Mouse (Mus musculus) midbrain, embryonic 14.5 days (tissue): ENCODE results near the gene Noc4l. TPM values are rescaled to one million over a fixed set of nuclear protein-coding genes. Genes with fewer than 3 reads are reported as not detected.

Experiments used
- ATAC-seq: fragments of 200-750 bp; cut with Nextera tagmentation; 2 replicates; pipeline ENCODE4 v1.8.0; 2017; ENCODE audit warnings: moderate number of reproducible peaks, moderate library complexity; ENCODE audit not compliant: low FRiP score, low TSS enrichment
- DNase-seq: peaks from one replicate; pipeline ENCODE4 v3.0.0-alpha.2; 2015
- H3K27ac ChIP-seq: fragments of 300-500 bp; sonication (generic); replicated peaks from 2 replicates; pipeline ENCODE4 v1.5.1; 2014; ENCODE audit warnings: mild to moderate bottlenecking, low read depth, low read length, moderate library complexity
- H3K27me3 ChIP-seq: fragments of 300-500 bp; sonication (generic); 2 replicates; pipeline ENCODE4 v1.6.1; 2014; ENCODE audit warnings: low read length, control low read depth, mixed read lengths; ENCODE audit not compliant: control insufficient read depth, insufficient read depth
- H3K36me3 ChIP-seq: fragments of 300-500 bp; sonication (generic); 2 replicates; pipeline ENCODE4 v1.6.1; 2014; ENCODE audit warnings: low read length, control low read depth; ENCODE audit not compliant: control insufficient read depth, insufficient read depth
- H3K4me1 ChIP-seq: fragments of 300-500 bp; sonication (generic); 2 replicates; pipeline ENCODE4 v1.6.1; 2014; ENCODE audit warnings: mild to moderate bottlenecking, antibody characterized with exemption, low read length, control low read depth; ENCODE audit not compliant: control insufficient read depth, insufficient read depth
- H3K4me2 ChIP-seq: fragments of 300-500 bp; sonication (generic); 2 replicates; pipeline ENCODE4 v1.6.1; 2014; ENCODE audit warnings: mild to moderate bottlenecking, low read length, moderate library complexity
- H3K4me3 ChIP-seq: fragments of 300-500 bp; sonication (generic); replicated peaks from 2 replicates; pipeline ENCODE4 v1.5.1; 2014; ENCODE audit warnings: low read depth, low read length
- H3K9ac ChIP-seq: fragments of 300-500 bp; sonication (generic); replicated peaks from 2 replicates; pipeline ENCODE4 v1.6.1; 2014; ENCODE audit warnings: mild to moderate bottlenecking, low read length, moderate library complexity
- H3K9me3 ChIP-seq: fragments of 300-500 bp; sonication (generic); 2 replicates; pipeline ENCODE4 v1.6.1; 2016; ENCODE audit warnings: low read length, control low read depth, mixed read lengths; ENCODE audit not compliant: control insufficient read depth
- WGBS: fragments of 180-500 bp; shearing (Covaris S2); extraction: QIAGEN DNeasy Blood & Tissue Kit; methylation state at CpG from one replicate; pipeline ENCODE4 v1.1.7; 2014; 5-methylcytosine and 5-hydroxymethylcytosine counted together
- polyA plus RNA-seq: library from polyadenylated mRNA; unstranded; fragments of >200 nt; fragmentation: Nextera tagmentation; extraction: Ambion mirVana; gene quantifications from 2 replicates; pipeline ENCODE4 v1.2.1, GENCODE M21; 2014

Noc4l gene
- polyA plus RNA-seq = 38.1 and 41.3 TPM in 2 replicates

DNA sequence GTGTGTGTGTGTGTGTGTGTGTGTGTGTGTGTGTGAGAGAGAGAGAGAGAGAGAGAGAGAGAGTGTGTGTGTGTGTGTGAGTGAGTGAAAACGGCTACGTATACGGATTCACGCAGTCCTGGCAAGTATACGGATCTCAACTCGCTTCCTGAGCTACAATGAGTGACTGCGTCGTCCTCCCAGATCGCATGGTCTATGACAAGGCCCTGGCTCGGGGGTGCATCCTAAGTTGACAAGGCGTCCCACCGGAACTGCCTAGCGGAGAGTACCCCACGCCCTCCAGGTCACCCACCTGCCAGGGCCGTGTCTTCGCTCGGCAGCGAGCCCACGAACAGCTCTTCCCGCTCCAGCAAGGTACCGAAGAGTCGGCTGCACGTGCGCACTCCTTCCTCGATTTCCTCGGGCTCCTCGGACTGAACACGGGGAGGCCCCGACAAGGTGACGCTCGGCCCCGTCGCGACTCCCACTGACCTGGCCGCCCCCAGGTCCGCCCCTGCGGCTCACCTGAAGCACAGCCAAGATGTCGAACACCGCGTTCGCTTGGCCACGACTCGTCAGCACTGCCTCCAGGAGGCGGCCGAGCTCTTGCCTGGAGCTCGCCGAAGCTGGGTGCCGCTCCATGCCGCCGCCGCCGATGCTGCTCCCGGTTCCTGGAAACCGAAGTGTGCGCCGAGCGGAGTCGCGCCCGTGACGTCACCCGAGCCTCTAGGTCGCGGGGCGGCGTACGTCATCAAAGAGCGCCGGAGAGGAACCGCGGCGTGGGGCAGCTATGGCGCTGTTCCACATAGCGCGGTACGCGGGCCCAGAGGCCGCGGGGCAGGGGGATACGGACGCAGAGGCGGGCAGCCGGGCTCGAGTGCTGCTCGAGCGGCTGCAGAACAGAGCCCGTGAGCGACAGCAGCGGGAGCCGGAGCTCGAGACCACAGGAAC lies at the start of gene Noc4l, which contains the start of gene Ddx51:
Noc4l (minus strand) TSS at position 699 of the 930 bp plus-strand sequence.
Ddx51 (plus strand) TSS at position 733 of the 930 bp plus-strand sequence.
- WGBS = under 1% methylated on average over 91 of the region's 91 CpGs
- Histone ChIP-seq H3K27me3 (no peaks in the 10 kb centered on the region), H3K4me2 (peak within 1 kb of the TSS; percentile 66), H3K9me3 (no peaks in the 10 kb centered on the region), H3K27ac (peak within 1 kb of the TSS; percentile 45; the same call in 1 of the 2 replicates), H3K36me3 (peaks cover 71% of the 10 kb centered on the region), H3K4me3 (peak within 1 kb of the TSS; percentile 96), H3K9ac (peak within 1 kb of the TSS; percentile 73), H3K4me1 (peaks cover 9% of the 10 kb centered on the region)
- ATAC-seq (peak; percentile 90), DNase-seq (peak; percentile 99)

DNA sequence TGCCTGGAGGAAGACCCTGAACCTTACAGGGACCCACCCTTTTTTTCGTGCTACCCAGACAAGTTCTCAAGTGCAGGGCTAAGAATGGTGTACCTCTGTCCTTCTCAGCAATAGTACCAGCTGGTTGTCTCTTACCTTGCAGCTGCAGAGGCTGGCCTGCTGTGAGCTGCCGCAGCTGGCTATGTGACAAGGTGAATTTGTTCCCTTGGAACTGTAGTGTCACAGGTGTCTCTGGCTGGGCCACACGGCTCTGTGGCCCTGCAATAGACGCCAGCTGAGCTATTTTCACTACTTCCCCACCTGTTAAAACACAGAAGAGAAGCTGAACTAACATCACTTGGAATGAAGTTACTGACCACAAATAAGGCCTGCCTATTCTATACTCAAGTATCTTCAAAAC lies 45.4 kb upstream of the Noc4l start:
- 93% methylated on average over 4 of the region's 4 CpGs for WGBS
- no peaks in the 10 kb centered on the region for H3K4me1 ChIP-seq
- H3K27ac ChIP-seq = no peak overlapping the region
- ATAC-seq = no peak
- no peak overlapping the region for H3K4me2 ChIP-seq
- H3K27me3 ChIP-seq = no peaks in the 10 kb centered on the region
- DNase-seq = no peak
- peaks cover 96% of the 10 kb centered on the region for H3K36me3 ChIP-seq
- no peaks in the 10 kb centered on the region for H3K9me3 ChIP-seq
- no peak overlapping the region for H3K9ac ChIP-seq
- no peak overlapping the region for H3K4me3 ChIP-seq

DNA sequence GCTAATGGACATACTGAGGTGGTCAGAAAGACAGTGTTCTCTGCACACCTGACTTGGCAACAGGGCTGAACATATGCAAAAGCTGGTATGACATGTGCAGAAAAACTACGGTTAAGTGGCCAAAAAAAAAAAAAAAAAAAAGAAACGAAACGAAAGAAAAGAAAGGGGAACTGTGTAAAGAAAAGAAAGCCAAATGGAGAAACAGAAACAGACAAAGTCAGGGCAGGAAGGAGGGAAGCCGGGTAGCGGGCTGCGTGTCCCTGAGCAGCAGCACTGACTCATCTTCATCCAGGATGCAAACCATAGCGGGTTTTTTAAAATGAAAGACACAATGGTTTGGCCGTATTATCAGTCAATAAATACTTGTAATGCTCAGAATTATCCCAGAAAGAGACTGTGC lies 28.8 kb upstream of the Noc4l start:
- no peaks in the 10 kb centered on the region for H3K9me3 ChIP-seq
- no peak overlapping the region for H3K4me2 ChIP-seq
- no peaks in the 10 kb centered on the region for H3K4me1 ChIP-seq
- 93% methylated on average over 8 of the region's 8 CpGs for WGBS
- no peak overlapping the region for H3K4me3 ChIP-seq
- DNase-seq (no peak), ATAC-seq (no peak)
- H3K36me3 ChIP-seq = peaks cover 94% of the 10 kb centered on the region
- no peak overlapping the region for H3K27ac ChIP-seq
- no peak overlapping the region for H3K9ac ChIP-seq
- H3K27me3 ChIP-seq = no peaks in the 10 kb centered on the region

DNA sequence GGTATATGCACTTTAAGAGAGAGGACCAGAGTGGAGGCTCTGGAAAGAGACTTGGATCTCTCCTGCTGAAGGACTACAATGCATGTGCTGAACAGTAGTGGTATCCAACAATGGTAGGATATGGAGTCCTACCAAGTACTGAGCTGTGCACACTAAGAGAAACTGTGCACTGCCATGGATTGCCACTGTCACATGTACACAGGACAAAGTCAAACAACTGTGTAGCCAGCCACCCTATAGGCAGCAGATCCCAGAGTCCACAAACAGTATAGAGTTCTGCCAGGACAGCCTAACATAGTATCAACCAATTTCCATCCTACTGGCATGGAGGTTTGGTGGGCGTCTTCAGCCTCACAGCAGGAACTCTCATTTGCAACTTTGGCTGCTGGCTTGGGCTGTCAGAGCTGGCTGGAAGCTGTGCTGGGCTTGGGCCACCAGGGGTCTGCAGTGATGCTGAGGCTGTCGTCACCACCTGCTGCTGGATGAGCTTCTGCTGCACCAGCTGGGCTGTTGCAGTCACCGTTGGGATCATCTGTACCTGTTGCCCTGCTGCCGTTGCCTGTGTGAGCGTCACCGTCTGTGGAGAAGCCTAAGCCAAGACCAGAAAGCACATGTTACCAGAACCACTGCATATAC lies 12.4 kb upstream of the Noc4l start:
- no peaks in the 10 kb centered on the region for H3K27me3 ChIP-seq
- H3K9me3 ChIP-seq = no peaks in the 10 kb centered on the region
- H3K27ac ChIP-seq = no peak overlapping the region
- H3K4me3 ChIP-seq = no peak overlapping the region
- 61% methylated on average over 6 of the region's 6 CpGs for WGBS
- no peak overlapping the region for H3K4me2 ChIP-seq
- ATAC-seq (no peak), DNase-seq (no peak)
- peaks cover 89% of the 10 kb centered on the region for H3K36me3 ChIP-seq
- H3K9ac ChIP-seq = no peak overlapping the region
- H3K4me1 ChIP-seq = no peaks in the 10 kb centered on the region

DNA sequence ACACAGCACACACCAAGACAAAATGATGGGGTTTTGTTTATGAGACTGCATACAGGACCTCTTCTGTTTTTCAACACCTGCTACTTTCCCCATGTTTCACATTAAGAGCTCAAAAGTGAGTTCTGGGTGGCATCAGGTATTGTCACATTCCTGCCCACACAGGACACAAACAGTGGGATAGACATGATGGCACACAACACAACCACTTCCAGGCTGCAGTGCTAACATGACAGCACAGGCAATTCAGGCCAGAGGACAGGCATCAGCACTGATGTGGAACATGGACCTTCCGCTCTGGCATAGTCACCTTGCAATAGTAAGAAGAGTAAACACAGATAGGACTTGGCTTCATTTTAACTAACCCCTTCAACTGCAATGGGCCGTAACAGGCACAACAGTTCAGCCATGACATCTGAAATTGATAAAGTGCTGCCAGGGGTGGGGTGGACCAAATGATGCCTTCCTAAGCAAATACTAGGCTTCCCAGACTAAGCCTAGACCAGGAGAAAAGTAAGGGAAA lies 11.6 kb upstream of the Noc4l start:
- 99% methylated on average over 2 of the region's 2 CpGs for WGBS
- Histone ChIP-seq H3K27ac (no peak overlapping the region), H3K9me3 (no peaks in the 10 kb centered on the region), H3K36me3 (peaks cover 87% of the 10 kb centered on the region), H3K9ac (no peak overlapping the region), H3K4me2 (no peak overlapping the region), H3K27me3 (no peaks in the 10 kb centered on the region), H3K4me1 (no peaks in the 10 kb centered on the region), H3K4me3 (no peak overlapping the region)
- no peak for DNase-seq
- ATAC-seq = no peak

DNA sequence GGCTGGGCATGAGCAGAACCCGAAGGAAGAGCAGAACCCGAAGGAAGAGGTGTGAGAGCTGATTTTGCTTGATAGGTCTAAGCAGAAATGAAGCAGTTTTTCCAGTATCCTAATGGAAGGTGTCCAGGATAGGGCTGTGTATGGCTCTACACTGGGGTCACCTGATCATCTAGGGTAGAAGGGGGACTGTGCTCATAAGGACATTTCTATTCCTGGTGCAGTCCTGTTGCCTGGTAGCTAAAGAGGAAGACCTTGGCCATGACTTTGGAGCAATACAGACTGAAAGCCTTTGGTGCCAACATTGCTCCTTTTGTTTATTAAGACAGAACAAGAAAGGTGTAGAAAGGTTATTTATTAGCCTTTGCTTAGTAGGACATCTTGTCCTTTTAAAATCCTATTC lies 10.8 kb upstream of the Noc4l start:
- Histone ChIP-seq H3K27me3 (no peaks in the 10 kb centered on the region), H3K9me3 (no peaks in the 10 kb centered on the region), H3K9ac (no peak overlapping the region), H3K4me3 (no peak overlapping the region), H3K4me2 (no peak overlapping the region), H3K4me1 (no peaks in the 10 kb centered on the region), H3K27ac (no peak overlapping the region), H3K36me3 (peaks cover 86% of the 10 kb centered on the region)
- 95% methylated on average over 2 of the region's 2 CpGs for WGBS
- ATAC-seq (no peak), DNase-seq (no peak)

DNA sequence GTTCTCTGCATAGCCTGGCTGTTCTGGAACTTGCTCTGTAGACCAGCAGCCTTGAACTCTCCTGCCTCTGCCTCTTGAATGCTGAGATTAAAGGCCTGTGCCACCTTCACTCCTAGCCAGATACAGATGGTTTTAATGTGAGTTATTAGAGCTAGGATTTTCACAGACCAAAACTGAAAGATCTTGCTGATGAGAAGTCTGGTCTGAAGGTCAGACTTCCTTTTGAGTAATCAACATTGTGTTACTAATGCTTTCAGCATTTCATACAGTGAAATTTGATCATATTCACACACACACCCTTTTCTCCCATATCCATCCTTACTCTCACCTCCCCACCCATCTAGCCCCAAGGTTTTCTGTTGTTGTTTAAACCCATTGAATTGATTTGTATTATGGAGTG lies 6.5 kb upstream of the Noc4l start:
- H3K36me3 ChIP-seq = peaks cover 85% of the 10 kb centered on the region
- ATAC-seq (no peak), DNase-seq (no peak)
- no peak overlapping the region for H3K9ac ChIP-seq
- no peak overlapping the region for H3K4me2 ChIP-seq
- no peaks in the 10 kb centered on the region for H3K9me3 ChIP-seq
- no peak overlapping the region for H3K4me3 ChIP-seq
- no peak overlapping the region for H3K27ac ChIP-seq
- H3K27me3 ChIP-seq = no peaks in the 10 kb centered on the region
- no peaks in the 10 kb centered on the region for H3K4me1 ChIP-seq

DNA sequence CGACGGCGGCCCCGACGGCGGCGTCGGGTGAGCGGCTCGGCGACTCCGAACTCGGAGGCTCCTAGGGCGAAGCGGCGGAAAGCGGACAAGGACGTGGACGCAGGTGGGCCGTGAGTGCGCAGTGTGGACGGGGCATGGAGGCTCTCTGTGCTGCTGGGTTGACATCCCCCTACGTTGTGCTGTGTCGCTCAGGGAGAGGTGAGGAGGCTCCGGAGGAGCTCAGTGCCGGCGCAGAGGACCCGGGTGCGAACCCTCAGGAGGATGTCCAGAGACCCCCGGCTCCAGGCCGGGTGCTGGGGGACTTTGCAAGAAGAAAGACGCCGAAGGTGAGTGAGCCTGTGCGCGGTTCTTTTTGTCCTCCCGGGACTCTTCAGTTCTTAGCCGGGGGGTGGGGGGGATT lies 469 bp upstream of the Noc4l start:
- no peak overlapping the region; the same call in 1 of the 2 replicates for H3K27ac ChIP-seq
- peak; percentile 64; the same call in 1 of the 2 replicates for ATAC-seq
- no peak for DNase-seq
- peak overlapping the region; percentile 66 for H3K4me2 ChIP-seq
- peak overlapping the region; percentile 73 for H3K9ac ChIP-seq
- H3K9me3 ChIP-seq = no peaks in the 10 kb centered on the region
- H3K36me3 ChIP-seq = peaks cover 71% of the 10 kb centered on the region
- peaks cover 9% of the 10 kb centered on the region for H3K4me1 ChIP-seq
- WGBS = 1% methylated on average over 37 of the region's 37 CpGs
- H3K27me3 ChIP-seq = no peaks in the 10 kb centered on the region
- H3K4me3 ChIP-seq = peak overlapping the region; percentile 96
